Mouse (Mus musculus) WW6 (cell line): ENCODE data around the gene Rhbdd3.
A peak's percentile ranks its signal among the peaks of the same experiment; 100 is the strongest.

Experiments used
- DNase-seq: peaks from one replicate; pipeline ENCODE4 v3.0.0-alpha.2; 2013; ENCODE audit warnings: low read depth, low spot score

The Rhbdd3 gene

GRCm38 (mm10) chr11:5098736-5099542, at the start of gene Rhbdd3, which contains the start of gene Ewsr1:
Gene Rhbdd3, plus strand, starts transcription at chr11:5098926.
Gene Ewsr1, minus strand, starts transcription at chr11:5099266.
- DNase-seq: peak; percentile 96

- no peak for DNase-seq
Measured at GRCm38 (mm10) chr11:5051629-5052028, 47.1 kb upstream of the Rhbdd3 start.

- no peak for DNase-seq
Measured at GRCm38 (mm10) chr11:5052200-5052854, 46.4 kb upstream of the Rhbdd3 start.

- DNase-seq: no peak
Measured at GRCm38 (mm10) chr11:5054151-5054550, 44.6 kb upstream of the Rhbdd3 start.

DNA sequence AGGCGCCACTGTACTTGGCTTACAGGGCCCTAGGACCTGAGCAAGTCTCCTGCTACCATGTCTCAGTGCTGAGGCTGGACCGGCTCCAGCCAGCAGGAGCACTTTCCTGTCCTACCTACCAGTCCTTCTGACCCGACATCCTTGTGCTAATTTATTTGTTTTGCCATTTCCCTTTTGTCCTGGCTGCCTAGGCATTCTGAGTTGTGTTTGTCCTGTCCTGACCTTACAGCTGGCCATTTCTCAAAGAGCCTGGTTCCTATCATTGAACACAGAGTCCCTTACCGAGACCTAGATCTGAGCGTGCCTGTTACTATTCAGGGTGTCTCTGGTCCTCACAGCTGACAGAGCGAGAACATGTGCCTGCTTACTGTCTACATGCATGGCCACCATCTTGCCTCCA, 43.9 kb upstream of the Rhbdd3 start:
- DNase-seq: no peak

DNA sequence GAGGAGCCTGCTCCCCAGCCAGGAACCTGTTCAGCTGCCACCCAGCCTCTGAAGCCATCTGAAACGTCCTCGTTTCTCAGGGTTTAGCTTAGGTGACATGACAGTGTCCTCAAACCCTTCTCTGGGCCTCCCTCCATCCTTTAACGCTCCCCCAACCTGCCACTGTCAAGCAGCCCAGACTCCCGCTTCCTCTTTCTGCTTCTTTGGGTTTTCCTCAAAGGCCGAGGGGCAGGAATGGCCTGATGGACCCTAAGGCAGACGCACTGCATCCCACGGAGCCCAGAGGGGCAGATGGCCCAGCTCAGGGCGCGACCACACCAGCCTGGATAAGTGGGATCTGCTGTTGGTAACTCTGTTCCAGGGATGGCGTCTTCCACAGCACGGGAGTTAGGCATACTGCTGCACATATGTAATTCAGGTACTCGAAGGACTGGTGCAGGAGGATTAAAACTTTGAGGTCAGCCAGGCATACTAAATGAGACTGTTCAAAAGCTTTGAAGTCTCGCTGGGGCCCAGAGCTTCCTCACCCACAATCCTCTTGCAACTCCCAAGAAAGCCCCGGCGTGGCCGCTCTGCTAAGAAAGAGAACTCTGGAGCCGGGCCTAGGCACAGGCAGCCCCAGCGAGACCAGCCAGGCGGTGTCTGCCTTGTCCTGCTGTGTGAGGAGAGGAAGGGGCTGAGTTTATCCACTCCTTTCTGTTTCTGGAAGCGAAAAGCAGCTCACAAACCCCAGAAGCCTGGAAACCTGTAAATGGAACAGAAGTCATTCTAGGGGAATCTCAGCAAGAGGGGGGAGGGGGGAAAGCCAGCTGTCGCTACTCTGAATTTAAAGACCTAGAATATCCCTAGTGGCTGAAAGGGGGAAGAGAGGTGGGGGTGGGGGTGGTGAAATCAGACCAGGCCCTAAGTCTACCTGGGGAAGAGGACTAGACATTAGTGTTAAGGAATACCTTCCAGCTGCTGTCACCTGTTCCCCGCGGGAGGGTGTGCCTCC, 42.5 kb upstream of the Rhbdd3 start:
- DNase-seq: no peak

GRCm38 (mm10) chr11:5057064-5057463, 41.7 kb upstream of the Rhbdd3 start:
- no peak for DNase-seq

- no peak for DNase-seq
Measured at GRCm38 (mm10) chr11:5057541-5057855, 41.2 kb upstream of the Rhbdd3 start.

GRCm38 (mm10) chr11:5057856-5058641, 40.7 kb upstream of the Rhbdd3 start, which contains the start of gene Rasl10a:
Gene Rasl10a, plus strand, starts transcription at chr11:5058128.
- no peak for DNase-seq

- no peak for DNase-seq
Measured at GRCm38 (mm10) chr11:5058783-5059182, 39.9 kb upstream of the Rhbdd3 start.

DNA sequence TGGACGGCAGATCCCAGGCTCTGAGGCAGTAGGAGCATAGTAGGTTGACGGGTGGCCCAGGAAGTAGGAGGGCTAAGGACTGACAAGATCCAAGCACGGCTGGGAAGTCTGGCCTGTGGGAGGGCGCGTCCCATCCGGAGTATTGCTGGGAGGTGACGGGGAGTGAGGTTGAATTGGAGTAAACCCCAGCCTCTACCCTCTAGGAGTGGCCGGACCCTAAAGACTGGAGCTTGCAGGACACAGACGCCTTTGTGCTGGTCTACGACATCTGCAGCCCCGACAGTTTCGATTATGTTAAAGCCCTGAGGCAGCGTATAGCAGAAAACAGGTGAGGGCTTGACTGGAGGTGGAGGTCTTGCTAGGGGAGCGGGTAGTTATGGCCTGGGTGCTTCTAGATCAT, 39.5 kb upstream of the Rhbdd3 start:
- no peak for DNase-seq

DNA sequence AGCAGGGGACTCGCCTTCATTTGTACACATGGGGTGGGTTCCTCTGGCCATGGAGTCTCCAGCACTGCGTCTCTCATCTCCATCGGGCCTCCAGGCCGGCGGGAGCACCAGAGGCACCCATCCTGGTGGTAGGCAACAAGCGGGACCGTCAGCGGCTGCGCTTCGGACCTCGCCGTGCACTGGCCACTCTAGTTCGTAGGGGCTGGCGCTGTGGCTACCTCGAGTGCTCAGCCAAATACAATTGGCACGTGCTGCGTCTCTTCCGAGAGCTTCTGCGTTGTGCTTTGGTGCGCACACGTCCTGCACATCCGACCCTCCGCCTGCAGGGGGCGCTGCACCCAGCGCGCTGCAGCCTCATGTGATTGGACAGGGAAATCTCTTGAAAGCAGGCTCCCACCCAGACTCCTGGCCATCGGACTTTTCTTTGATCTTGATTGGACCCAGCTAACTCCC, 39.0 kb upstream of the Rhbdd3 start:
- no peak for DNase-seq

DNA sequence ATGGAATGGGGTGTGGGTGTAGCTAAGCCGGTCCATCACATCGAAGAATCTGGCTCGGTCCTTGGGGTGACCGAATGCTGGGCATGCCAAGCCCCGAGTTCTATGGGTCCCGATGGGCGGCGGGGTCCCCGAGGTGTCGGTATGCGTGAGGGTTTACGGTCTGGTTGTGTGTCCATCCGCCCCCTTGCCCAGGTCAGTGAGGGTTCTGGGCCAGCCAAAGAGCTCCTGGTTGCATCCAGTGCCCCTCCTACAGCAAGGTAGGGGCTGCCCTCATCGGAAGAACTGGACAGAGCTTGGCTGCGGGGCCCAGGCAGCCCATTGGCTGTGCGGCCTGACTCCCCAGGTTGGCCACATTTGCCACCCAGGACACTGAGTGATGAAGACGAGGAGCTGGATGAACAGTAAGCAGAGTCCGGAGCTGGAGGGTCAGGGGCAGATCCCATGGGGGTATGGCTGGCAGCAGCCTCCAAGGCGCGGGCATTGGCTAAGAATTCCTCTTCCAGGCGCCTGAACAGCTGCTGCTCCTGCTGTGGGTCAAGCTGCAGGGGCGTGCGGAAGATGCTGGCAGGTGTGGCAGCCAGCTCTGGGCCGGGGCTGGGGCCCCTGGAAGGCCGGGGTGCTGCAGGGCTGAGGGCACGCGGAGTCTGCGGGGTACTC, 37.8 kb upstream of the Rhbdd3 start:
- no peak for DNase-seq

- DNase-seq: peak; percentile 89
Measured at GRCm38 (mm10) chr11:5061413-5062139, 37.1 kb upstream of the Rhbdd3 start.

DNA sequence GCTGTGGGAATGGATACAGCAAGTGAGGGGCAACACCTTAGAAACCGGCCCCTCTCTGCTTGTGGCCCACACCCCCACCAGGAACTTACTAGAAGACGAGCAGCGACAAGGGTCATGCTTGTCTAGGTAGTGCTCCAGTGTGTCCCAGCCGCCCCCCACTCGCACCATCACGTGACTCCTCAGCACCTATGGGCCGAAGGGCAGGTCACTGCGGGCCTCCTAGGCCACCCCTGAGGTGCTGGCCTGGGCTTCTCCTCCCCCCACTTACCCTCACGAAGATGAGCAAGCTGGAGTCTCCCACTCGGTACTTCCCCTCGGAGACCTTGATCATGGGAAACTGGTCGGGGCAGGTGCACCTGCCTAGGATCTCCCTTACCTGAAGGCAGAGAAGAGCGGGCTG, 36.4 kb upstream of the Rhbdd3 start:
- DNase-seq: no peak

DNA sequence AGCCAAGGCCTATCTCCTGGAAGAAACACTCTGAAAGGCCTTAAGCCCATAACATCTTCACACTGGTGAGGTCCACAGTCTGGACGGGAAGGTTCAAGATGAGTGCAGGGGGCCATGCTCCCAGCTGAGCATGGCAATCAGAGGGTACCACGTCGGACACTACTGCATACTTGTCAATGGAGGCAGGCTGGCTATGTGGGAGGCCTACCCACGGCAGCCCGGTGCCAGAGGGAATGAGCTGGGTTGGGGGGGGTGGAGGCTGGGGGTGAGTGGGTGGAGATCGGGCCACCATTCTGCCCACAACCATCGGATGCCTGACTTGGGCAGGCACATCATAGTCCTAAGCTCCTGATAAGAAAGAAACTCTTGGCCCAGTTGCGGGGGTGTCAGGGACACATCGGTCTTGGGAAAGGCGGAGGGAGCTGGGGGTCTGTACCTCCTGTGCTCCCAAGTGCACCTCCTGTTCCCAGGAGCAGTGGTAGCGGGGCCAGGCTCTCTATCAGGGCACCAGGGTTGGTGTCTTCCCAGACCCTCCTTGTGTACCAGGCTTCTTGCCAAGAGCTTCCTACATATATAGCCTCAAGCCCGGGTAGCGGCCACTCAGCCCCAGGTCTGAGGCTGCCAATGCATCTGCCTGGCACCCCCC, 35.7 kb upstream of the Rhbdd3 start:
- no peak for DNase-seq

- DNase-seq: no peak
Measured at GRCm38 (mm10) chr11:5063561-5064281, 35.0 kb upstream of the Rhbdd3 start.

- no peak for DNase-seq
Measured at GRCm38 (mm10) chr11:5064282-5065055, 34.3 kb upstream of the Rhbdd3 start.
